Mouse (Mus musculus) lung, postnatal 4 days (tissue): Measurements from ENCODE around the gene Oxa1l.
"Not testable (repeated sequence)": the region's sequence is repeated elsewhere in the genome, so short reads cannot be mapped to it uniquely, and the experiment has no call there.

Experiments
- DNase-seq, 2 experiments: peaks; one replicate each; pipeline ENCODE4 v3.0.0; 2021

Oxa1l gene

GRCm38 (mm10) chr14:54360577-54361340, at the start of gene Oxa1l:
TSS of gene Oxa1l (plus strand) at chr14:54360834.
- DNase-seq, result peak; percentile 94 to 97

- no peak for DNase-seq
Measured at GRCm38 (mm10) chr14:54311763-54312162, 48.9 kb upstream of the Oxa1l start.

GRCm38 (mm10) chr14:54321556-54322376, 38.9 kb upstream of the Oxa1l start:
- no peak for DNase-seq

GRCm38 (mm10) chr14:54324486-54324885, 36.1 kb upstream of the Oxa1l start:
- no peak for DNase-seq

- no peak for DNase-seq
Measured at GRCm38 (mm10) chr14:54328548-54328947, 32.1 kb upstream of the Oxa1l start.

- no peak for DNase-seq
Measured at GRCm38 (mm10) chr14:54329201-54329600, 31.4 kb upstream of the Oxa1l start.

- no peak for DNase-seq
Measured at GRCm38 (mm10) chr14:54331178-54331577, 29.5 kb upstream of the Oxa1l start.

- no peak for DNase-seq
Measured at GRCm38 (mm10) chr14:54332176-54333074, 28.2 kb upstream of the Oxa1l start.

GRCm38 (mm10) chr14:54333452-54334189, 27.0 kb upstream of the Oxa1l start:
- DNase-seq, result no peak

- DNase-seq, result no peak
Measured at GRCm38 (mm10) chr14:54340836-54341235, 19.8 kb upstream of the Oxa1l start.

- not testable (repeated sequence) for DNase-seq
Measured at GRCm38 (mm10) chr14:54341807-54342206, 18.8 kb upstream of the Oxa1l start.

- DNase-seq, result not testable (repeated sequence)
Measured at GRCm38 (mm10) chr14:54350773-54351541, 9.7 kb upstream of the Oxa1l start.

GRCm38 (mm10) chr14:54352314-54352713, 8.3 kb upstream of the Oxa1l start:
- DNase-seq, result no peak

GRCm38 (mm10) chr14:54354406-54354805, 6.2 kb upstream of the Oxa1l start:
- DNase-seq, result no peak

GRCm38 (mm10) chr14:54363156-54363555, 2.5 kb downstream of the Oxa1l start:
- no peak for DNase-seq

GRCm38 (mm10) chr14:54365026-54365645, 4.5 kb downstream of the Oxa1l start:
- DNase-seq, result no peak

GRCm38 (mm10) chr14:54366581-54366980, 5.9 kb downstream of the Oxa1l start:
- no peak for DNase-seq

- DNase-seq, result no peak
Measured at GRCm38 (mm10) chr14:54367429-54368060, 6.9 kb downstream of the Oxa1l start.

GRCm38 (mm10) chr14:54369372-54369771, 8.7 kb downstream of the Oxa1l start:
- DNase-seq, result no peak

GRCm38 (mm10) chr14:54370595-54370994, 10.0 kb downstream of the Oxa1l start:
- DNase-seq, result no peak
